Mouse (Mus musculus): ENCODE results near the gene Gapdh.

GRCm38 (mm10) chr6:125179601-125180000 lies 13.3 kb upstream of the Gapdh start:
- no peak for TF ChIP-seq CTCF (IDR thresholded peaks at IDR 0.05; ENCODE audit: low read depth)
- TF ChIP-seq EP300 (IDR thresholded peaks at IDR 0.05; ENCODE audit: low read depth): no peak
